Mouse (Mus musculus) gastrocnemius, postnatal 25 days (tissue): ENCODE measurements around the gene Aif1l. TPM values are rescaled to one million over a fixed set of nuclear protein-coding genes. Genes with fewer than 3 reads are reported as not detected.

Experiments used
- DNase-seq: peaks from one replicate; pipeline ENCODE4 v3.0.0; 2022
- total RNA-seq, 2 experiments: library from RNA; stranded (reverse); gene quantifications; 1 replicate in 1 of 2; 2 replicates in 1 of 2; pipeline ENCODE4 v1.2.3; 2021

Gene Aif1l
- total RNA-seq, 2 experiments from 2014 or later, result 4.2 to 5.8 TPM

DNA sequence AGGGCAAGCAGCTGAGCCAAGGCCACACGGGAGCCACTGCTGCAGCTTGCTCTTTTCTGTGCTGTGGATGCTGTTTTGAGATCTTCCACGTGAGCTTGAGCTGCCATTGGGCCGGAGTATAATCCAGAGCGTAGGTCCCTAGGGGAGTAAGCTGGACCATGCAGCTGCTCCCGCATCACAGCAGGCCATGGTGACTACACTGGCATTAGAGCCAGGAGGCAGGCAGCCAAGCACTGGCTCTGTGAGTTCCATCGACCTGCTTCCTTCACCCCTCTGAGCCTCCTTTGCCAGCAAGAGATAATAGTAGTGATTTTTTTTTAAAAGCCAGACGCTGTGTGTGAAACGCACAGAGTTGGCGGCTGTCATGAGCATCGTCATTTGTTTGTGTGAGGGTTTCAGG lies 2.3 kb downstream of the Aif1l start:
- DNase-seq, result no peak

DNA sequence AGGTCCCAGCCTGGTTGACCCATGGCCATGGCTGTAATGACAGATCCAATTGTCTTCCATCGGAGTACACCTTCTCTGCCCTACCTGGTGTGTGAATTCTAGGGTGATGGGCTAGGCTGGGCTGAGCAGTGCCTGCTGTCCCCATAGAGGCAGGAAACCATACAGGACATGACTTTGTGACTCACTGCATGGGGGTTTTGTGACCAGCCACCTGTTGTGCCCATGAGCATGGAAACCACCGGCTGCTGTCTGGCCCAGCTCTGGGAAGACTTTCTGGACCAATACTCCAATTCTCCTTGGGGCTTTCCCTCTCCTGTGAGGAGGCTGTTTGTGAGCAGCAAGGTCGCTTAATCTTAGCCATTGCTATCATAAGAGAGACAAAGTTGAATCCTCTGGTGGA lies 2.8 kb downstream of the Aif1l start:
- DNase-seq, result no peak

DNA sequence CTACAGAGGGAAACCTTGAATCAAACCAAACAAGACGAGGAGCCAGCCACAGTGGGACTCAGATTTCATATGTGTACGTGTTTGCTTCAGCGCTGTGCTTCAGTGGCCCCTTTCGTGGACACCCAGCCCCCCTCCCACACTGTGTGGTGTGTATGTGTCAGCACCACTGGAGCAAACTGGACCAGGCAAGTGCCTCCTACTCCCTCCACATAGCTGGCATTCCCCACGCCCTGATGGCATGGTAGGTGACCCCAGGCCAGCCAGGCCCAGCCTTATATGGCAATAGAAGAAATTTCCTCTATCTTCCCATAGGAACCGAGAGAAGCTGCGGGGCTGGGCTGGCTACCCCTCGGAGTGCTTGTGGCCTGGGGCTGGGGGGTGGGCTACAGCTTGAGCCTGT lies 3.7 kb downstream of the Aif1l start:
- DNase-seq, result no peak

DNA sequence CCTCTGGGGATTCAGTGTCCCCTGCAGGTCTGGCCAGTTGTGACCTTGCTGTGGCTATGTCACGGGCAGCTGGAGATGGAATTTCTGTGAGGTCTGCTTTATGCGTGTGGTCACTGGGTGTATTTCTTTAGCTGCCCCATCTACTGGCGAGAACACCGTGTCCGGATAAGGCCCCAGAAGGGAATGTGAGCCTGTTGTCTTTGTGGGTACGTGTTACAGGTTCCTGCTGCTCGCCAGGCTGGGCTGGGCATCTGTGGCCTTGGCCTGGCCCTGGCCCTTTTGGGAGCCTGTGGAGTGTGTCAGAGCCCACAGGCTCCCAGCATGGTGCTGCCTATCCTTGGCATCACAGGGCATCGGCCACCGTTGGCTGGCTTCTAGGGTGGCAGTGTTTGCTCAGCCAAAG lies 4.8 kb downstream of the Aif1l start:
- peak; percentile 34 for DNase-seq

DNA sequence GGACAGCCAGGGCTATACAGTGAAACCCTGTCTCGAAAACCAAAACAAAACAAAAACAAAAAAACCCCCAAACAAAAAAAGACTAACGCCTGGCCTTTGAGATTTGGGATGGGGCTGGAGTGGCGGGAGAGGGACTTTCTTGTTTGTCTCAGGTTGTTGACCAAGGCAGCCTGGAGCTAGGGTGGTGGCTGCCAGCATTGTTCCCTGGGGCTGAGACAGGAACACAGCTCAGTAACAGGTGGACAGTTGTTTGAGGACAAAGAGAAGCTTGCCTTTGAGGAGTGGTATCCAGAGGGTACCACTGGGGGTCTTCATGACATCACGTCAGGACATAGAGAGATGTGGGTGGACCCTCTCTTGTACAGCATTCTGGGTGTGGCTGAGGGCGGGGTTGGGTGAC lies 5.7 kb downstream of the Aif1l start:
- DNase-seq, result no peak

DNA sequence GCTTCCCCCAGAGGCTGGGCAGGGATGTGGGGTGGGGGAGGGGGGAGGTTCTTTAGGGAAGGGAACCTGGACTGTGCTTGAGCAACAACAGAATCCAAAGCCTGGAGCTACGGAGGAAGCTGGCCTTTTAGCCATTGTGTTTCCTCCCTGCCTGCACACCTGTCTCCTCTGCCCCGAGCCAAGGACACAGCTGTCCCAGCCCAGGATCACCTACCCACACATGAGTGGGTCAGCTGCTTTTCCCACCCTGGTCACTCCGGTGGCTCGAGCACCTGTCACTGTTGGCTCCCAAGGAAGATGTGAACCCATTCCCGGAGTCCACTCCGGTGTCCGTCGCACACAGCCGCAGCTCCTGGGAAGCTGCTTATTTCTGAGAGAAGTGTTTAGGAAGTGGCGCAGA lies 7.3 kb downstream of the Aif1l start:
- DNase-seq, result no peak

DNA sequence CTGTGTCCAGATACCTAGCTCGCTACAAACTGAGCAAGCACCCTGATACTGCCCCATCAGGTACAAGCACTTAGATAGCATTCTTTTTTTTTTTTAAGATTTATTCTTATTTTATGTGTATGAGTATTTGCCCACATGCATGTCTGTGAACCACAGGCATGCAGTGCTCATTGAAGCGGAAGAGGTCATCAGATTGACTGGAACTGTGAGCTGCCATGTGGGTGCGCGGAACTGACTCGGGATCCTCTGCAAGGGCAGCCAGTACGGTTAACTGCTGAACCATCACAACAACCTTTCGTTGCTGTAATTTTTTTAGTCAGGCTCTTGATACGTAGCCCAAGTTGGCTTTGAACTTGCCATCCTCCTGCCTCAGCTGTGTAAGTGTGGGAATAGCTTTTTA lies 11.0 kb downstream of the Aif1l start:
- no peak for DNase-seq

DNA sequence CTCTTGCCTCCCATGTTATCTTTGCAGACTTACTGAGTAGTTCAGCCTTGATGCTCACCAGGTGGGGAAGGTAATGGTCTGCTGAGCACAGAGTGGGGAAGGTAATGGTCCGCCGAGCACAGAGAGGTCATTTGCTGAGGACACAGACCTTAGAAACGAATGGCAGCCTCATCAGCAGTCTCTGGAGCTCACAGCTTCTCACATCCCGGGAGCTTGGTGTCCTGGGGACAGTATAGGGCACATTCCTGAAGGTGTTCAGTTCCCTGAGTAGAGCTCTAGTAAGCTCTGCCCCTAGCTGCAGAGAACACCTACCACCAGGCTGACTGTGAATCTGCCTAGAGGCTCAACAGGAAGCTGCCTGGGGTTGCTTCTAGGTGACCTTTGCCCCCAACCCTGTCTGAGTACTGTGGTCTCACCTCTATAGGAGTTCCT lies 11.9 kb downstream of the Aif1l start:
- no peak for DNase-seq

DNA sequence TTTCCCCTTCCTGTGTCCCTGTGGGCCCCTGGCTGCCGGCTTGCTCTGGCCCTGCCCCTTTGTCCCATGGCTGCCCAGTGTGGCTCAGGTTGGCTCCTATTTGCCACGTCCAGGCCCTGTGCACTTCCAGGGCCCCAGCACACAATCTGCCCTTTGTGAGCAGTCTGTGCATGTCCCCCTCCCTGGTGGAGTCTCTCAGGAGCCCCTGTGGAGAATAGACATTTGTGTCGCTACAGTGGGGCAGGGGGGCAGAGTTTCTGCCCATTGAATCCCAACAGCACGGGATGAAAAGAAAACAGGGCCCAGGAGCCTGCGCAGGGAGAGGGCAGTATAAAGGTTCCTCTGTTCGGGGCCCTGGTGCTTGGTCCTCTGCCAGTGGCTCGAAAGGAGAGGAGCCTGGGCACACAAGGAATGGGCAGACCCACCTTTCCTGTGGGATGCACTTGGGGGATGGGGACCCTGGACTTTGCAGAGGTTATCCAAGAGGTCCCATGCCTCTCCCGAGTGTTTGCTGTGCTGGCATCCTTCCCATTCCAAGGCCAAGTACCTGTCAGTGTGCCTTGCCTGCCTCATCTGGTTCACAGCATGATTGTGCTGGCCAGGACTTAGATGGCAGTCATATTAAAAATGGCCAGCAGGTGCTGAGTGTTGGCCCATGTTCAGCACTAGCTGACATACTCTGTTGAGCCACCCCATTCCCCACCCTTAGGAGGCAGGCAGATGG lies 12.7 kb downstream of the Aif1l start:
- no peak for DNase-seq

DNA sequence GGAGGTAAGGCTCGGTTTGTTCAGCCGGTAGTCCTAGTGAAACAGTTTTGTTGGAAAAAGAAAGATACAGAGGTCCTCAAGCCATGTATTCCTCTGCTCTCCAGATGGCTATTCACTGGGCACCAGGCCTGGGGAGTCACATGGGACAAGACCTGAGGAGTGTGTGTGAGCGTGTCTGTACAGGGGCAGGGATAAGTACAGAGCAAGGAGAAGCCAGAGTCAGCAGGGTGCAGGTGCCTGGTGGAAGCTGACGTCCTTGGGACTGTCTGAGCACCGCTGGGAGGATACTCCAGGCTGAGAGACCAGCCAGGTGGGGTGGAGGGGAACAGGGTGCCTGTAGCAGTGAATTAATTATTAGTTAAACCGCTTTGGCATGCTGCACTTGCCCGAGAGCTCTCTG lies 13.6 kb downstream of the Aif1l start:
- DNase-seq, result no peak

DNA sequence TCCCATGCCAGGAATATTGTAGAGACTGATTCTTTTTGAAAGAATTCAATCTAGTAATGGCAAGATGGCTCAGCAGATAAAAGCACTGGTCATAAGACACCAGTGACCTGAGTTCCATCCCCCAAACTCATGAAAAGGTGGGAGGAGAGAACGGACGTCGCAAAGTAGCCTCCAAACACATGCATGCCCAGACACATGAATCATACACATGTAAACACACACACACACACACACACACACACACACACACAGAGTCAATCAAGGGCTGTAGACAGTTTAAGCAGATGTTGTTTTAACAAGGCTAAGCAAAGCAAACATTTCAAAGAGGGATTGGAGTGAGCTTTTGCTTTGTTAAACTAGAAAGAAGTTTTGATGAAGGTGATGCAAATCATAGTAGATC lies 14.3 kb downstream of the Aif1l start:
- no peak for DNase-seq

DNA sequence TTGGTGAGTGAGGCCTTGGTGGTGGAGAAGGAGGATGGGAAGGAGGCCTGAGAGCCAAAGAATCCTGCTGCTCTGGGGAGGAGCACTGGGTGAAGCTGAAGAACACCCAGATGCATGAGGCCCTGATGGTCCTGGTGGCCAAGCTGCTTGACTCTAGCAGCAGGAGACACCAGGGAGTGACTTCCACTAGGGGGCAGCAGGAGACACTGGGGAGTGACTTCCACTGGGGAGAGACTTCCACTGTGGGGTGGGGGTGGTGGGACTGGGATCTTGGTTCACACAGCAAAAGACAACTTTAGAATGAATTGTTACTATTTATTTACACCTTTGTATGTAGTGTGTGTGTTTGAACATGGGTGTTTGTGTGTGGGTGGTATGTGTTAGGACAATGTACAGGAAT lies 15.2 kb downstream of the Aif1l start:
- DNase-seq, result no peak

DNA sequence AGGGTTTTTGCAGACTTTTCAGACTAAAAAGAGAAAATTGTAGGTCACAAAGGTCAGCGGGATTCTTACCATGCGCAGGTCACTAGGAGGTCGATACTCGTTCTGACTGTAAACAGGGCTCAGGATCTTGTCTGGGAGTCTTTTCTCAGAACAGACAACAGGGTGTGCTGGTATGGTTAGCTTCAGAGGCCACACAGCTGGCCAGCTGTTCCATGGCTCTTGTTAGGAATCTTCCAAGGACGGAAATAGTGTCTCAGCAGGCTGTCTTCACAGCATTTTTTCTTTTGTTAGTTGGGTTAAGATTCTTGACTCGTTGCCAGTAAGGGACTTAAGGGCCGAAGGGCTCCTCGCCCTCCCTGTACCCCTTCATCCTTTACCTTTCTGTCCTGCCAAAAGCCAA lies 16.9 kb downstream of the Aif1l start:
- no peak for DNase-seq

DNA sequence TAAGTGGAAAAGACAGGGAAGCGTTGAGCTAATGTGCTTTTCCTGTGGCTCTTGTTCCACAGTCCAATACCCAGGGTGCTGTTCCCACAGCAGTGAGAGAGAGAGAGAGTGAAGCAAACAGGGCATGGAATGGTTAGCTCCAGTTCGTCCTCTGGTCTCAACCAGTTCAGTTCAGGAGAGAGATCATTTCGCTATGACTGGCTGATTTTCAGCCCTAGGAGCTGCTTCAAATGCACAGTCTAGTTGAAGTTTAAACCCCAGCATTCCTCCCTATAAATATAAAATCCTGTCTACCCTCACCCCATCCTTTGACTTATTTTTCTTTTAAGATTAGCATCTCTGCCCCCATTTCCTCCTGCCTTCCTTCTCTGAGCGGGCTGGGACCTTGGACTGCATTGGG lies 22.6 kb downstream of the Aif1l start:
- no peak for DNase-seq

DNA sequence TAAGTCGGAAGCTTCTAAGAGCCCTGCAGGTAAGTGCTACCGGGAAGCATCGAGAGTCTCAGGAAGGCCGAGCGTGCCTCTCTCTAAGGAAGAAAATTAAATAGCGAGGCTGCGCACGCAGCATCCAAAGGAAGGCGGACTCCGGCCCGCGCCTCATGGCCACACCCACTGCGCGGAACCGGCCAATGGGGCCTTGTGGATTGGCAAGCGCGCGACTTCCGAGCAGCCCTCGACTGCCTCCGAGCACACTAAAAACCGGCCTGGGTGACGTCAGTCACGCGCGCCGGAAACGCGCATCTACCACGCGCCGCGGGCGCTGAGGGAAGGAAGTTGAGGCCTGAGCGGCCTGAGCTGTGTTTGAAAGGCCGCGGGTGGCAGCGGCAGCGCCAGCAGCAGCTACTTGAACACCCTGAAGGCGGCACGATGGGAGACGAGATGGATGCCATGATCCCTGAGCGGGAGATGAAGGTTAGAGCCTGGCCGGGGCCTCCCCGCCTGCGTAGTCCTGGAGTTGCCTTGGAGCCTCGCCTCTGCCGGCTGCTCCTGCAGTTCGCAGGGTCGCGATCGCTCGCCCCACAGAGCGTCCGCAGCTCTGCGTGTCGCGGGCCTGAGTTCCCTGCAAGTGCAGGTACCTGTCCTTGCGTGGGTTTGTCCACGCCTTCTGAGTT lies 24.3 kb downstream of the Aif1l start, which contains the start of gene Nup214:
Nup214 (plus strand) TSS at position 296 of the 668 bp plus-strand sequence.
- DNase-seq, result peak; percentile 98

DNA sequence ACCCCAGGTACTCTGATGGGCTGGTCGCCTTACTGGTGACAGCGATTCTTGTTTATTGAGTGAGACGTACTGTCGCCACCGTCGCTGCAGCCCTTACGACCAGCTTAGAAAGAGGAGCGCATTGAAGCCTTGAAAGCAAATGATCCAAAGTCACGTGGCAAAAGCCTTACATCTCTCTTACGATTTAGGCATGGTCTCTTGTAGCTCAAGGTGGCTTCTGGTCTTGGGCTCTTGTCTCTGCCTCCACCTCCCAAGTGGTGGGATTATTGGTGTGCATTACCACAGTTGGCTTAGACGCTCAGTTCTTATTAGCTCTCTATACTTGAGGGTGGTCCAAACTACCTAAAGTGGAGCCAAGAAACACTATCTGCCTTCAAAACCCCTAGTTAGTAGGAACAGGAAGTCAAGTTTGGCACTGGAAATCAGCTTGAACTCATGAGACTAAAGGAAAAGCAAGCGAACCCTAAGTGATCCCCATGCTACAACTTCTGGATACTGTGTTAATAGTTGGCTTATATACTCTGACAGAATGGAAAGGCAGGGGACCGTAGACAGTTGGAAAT lies 25.0 kb downstream of the Aif1l start:
- DNase-seq, result no peak

DNA sequence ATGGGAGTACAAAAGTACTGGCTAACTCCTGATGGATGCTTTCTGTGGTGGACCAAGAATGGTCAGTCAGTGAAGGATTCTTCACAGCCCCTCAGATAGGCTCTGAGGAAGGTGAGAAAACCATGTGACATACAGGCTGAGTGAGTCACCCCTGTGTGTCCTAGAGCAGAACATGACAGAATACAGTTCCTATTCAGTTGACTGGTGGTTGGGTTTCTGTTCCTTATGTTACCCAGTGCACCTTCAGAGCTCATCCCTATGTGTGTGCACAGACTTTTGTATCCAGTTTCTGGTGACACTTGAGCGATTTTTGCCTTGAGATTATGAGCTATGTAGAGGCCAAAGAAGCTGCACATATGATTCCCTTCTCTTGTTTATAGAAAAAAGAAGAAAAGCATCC lies 37.8 kb downstream of the Aif1l start:
- no peak for DNase-seq

DNA sequence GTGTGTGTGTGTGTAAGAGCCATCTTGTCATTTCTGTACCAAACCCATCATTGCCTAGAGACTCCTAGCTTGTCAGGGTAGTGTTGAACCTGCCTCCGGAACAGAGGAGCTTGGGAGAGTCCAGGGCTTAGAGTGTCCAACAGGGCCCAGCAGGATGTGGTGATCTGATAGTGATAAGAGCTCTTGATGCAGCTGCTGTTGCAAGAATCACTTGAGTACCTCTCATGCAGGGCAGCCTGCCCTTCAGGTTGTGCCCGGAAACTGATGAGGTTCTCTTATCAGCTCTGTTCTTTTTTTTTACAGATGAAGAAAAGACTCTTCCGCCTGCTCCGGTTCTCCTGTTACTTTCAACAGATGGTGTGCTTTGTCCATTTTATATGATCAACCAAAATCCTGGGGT lies 41.0 kb downstream of the Aif1l start:
- DNase-seq, result no peak

DNA sequence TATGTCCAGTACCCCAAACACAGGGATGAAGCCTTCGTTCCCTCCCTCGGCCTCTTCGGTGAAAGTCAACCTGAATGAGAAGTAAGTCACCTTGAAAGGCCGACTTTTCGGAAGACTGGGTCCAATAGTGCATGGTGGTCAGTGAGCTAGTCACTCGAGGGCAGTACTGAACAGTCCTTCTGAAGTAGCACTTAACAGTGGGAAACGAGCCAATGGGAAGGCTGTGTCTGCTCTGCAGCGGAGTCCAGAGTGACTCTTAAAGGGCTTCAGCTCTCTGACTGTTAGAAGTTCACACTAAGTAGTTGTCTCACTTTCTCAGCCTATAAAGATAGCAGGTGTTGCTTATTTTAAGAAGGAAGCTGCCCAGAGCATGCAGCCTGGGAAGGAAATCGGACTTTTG lies 45.0 kb downstream of the Aif1l start:
- no peak for DNase-seq

DNA sequence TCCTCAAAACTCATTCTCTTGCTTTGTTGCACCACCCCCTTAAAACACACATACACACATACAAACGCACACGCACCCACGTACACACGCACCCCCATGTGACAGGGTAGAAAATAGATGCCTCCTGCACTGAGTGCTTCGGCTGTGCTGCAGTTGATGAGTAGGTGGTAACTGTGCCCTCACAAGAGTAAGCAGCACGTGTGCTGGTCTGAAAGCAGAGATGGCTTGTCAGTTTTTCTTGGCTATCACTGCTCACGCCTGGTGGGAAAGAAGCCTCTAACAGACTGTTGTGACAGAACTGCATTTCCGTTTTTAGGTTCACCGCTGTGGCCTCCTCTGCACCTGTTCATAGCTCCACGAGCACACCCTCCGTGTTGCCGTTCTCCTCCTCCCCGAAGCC lies 46.1 kb downstream of the Aif1l start:
- DNase-seq, result no peak

DNA sequence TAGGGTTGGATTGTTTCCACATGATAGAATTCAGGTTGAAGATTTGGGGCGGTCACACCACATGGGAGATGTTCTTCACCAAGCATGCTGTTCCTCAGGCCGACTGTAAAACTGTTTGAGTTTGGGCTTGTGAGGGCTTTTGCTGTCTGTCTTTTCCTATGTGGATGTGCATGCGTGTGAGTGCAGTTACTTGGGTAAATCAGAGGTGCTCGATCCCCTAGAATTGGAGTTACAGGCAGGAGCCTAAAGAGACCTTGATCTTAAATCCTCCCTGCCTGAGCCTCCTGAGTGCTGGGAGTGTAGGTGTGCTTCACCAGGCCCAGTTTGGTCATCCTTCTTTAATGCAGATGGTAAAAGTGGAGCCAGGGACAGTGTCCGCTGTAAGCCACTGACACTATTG lies 47.6 kb downstream of the Aif1l start:
- DNase-seq, result no peak

DNA sequence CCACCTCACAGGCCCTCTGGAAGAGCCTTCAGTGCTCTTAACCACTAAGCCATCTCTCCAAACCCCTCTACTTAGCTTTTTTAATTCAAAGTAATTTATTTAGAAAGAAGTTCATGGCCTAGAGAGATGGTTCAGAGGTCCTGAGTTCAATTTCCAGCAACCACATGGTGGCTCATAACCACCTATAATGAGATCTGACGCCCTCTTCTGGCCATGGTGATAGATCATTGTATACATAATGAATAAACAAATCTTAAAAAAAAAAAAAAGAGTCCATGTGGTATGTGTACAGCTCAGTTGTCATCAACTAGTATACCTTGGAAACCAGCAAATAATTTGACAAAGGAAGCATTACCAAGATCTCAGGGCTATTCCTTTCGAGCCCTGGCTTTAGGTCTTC lies 48.5 kb downstream of the Aif1l start:
- no peak for DNase-seq

DNA sequence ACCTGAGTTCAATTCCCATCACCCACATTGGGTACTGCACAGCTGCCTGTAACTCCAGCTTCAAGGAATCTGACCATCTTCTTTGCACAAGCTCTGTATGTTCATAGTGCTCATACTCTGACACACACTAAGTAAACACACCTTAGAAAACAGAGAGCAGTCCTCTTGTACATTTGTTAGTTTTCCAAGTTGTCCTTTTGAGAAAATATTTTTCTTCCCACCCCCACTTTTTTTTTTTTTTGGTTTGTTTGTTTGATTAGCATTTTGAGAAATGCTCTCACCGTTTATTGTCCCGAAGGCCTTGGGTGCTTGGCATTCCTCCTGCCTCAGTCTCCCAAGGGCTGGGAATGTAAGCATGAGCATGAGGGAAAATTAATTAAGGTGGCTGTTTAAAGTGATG lies 58.4 kb downstream of the Aif1l start:
- DNase-seq, result no peak

DNA sequence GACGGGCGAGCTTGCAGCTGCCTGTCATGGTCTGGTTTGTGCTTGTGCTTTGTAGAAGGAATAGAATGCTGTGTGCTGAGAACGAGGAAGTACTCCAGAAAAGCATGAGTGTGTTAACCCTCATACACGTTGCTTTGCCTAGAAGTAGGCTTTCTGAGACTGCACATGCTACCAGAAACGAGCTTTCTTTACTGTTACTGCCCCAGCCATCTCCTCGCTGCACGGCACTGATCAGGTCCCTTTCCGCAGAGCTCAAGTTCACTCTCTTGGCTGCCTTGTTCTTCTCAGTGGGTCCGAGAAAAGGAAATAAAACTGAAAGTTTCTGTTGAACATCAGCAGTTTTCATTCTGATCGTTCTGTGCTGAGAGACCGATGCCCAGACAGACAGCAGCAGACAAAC lies 58.8 kb downstream of the Aif1l start:
- no peak for DNase-seq
